Mouse (Mus musculus): ENCODE measurements around the gene Acox3. TPM values are rescaled to one million over a fixed set of nuclear protein-coding genes. Genes with fewer than 3 reads are reported as not detected.

The Acox3 gene
- 45.0 and 48.6 TPM in 2 replicates for polyA plus RNA-seq (2012; rRNA removed; ENCODE audit: low replicate concordance)

DNA sequence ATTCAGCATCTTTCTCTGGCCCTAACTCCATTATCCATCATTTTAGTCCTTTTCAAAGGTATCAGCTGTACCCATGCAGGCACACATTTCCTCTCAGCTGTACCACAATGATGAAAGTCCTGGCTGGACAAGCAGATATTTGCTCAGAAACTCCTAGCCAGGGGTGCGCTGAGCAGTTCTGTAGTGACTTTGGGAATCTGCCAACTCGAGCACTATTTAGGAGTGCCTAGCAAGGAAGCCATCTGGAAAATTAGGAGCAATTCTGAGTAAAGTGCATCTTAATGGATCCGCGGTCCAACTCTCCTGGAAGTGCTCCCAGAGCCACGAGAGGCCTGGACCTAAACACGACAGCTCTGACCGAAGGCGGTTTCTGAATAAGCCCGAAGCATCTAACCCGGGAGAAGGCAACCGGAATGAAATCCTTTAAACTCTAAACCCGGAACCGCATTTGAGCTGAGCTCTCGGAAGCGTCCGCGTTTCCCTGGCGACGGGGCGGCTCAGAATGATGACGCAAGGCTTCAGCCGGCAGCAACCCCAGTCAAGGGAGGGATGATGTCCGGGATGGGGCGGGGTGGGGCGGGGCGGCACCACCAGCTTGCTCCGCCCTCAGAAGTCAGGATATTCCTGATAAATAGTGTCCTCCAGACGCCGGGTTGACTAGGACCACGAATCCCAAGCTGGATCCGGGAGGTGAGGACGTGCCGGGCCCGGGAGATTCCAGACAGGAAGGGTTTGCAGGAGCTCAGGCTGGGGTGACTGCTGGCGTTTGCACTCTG, at the start of gene Acox3:
TSS of gene Acox3 (plus strand) at position 596 of the 776 bp plus-strand sequence.

DNA sequence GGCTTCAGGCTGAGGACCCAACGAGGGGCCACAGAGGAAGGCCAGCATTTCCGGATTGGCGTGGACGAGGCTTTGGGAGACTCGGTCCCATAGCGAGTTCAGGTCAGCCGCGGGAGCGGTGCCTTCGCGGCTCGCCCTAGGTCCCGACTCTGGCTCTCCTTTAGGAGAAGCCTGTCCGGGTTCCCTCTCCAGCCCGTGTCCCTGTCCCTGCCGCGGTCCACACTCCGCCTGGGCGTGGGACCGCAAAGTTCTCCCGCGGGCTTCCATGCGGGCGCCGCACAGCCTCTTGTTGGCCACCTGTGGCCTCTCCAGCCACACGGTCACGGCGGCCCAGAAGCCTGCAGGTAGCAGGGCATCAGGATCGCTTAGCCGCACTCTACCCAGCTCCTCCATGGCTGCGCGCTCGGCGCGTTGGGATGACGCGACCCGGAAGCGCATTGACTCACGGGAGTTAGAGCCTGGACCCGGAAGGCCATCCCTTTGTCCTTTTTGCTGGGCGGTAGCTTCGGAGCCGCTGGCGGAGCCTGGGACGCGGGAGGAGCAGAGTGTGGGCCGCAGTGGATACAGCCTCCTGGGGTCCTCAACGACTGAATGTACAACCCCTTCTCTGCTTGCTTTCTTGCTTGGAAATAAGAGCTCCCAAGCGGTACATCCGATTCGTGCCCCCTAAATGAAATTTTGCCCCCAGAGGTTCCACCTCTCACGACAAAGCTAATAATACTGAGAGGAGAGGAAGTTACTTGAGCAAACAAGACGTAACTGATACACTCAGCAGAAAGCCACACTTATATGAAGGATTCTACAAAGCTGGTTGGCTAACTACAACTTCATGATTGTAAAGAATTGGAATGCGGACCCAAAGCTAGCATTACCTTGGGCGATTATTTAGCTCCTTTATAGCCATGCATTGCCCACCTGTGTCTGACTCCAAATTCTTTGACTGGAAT, 7.9 kb upstream of the Acox3 start, which contains the start of gene Trmt44:
TSS of gene Trmt44 (minus strand) at position 418 of the 947 bp plus-strand sequence.

Other genes with a start within 250 kb of the Acox3 start
- not detected in 2 replicates for gene Hmx1, start 193.9 kb upstream of the Acox3 start, polyA plus RNA-seq (2012; rRNA removed; ENCODE audit: low replicate concordance)
- 11.3 and 53.2 TPM in 2 replicates for gene Cpz, start 57.3 kb upstream of the Acox3 start, polyA plus RNA-seq (2012; rRNA removed; ENCODE audit: low replicate concordance)
- gene Trmt44, start 8.0 kb upstream of the Acox3 start, polyA plus RNA-seq (2012; rRNA removed; ENCODE audit: low replicate concordance), result 3.9 and 8.0 TPM in 2 replicates
- gene Htra3, start 96.7 kb downstream of the Acox3 start, polyA plus RNA-seq (2012; rRNA removed; ENCODE audit: low replicate concordance), result 313 and 506 TPM in 2 replicates
- gene Sh3tc1, start 156.9 kb downstream of the Acox3 start, polyA plus RNA-seq (2012; rRNA removed; ENCODE audit: low replicate concordance), result 16.1 and 39.6 TPM in 2 replicates
- gene Ablim2, start 174.8 kb downstream of the Acox3 start, polyA plus RNA-seq (2012; rRNA removed; ENCODE audit: low replicate concordance), result 10.6 and 27.0 TPM in 2 replicates

All from subcutaneous adipose tissue, adult 2 months (tissue).